Mouse (Mus musculus) midbrain, embryonic 16.5 days (tissue): ENCODE results near the gene Kalrn. TPM values are rescaled to one million over a fixed set of nuclear protein-coding genes. Genes with fewer than 3 reads are reported as not detected.

Source experiments
- ATAC-seq: fragments of 200-750 bp; cut with Nextera tagmentation; 2 replicates; pipeline ENCODE4 v1.8.0; 2017; ENCODE audit warnings: moderate TSS enrichment
- H3K27ac ChIP-seq: fragments of 300-500 bp; sonication (generic); 2 replicates; pipeline ENCODE4 v1.5.1; 2014; ENCODE audit warnings: mild to moderate bottlenecking, low read length, mixed read lengths
- H3K27me3 ChIP-seq: fragments of 300-500 bp; sonication (generic); 2 replicates; pipeline ENCODE4 v1.6.1; 2014; ENCODE audit warnings: low read depth, low read length, mixed read lengths; ENCODE audit not compliant: control insufficient read depth, insufficient read depth
- H3K36me3 ChIP-seq: fragments of 300-500 bp; sonication (generic); 2 replicates; pipeline ENCODE4 v1.6.1; 2014; ENCODE audit warnings: mild to moderate bottlenecking, low read length, moderate library complexity, mixed read lengths; ENCODE audit not compliant: control insufficient read depth, insufficient read depth
- H3K4me1 ChIP-seq: fragments of 300-500 bp; sonication (generic); 2 replicates; pipeline ENCODE4 v1.6.1; 2014; ENCODE audit warnings: mild to moderate bottlenecking, low read length, mixed read lengths; ENCODE audit not compliant: control insufficient read depth, insufficient read depth
- H3K4me2 ChIP-seq: fragments of 300-500 bp; sonication (generic); 2 replicates; pipeline ENCODE4 v1.6.1; 2014; ENCODE audit warnings: mild to moderate bottlenecking, low read length, mixed read lengths
- H3K4me3 ChIP-seq: fragments of 300-500 bp; sonication (generic); 2 replicates; pipeline ENCODE4 v1.5.1; 2014; ENCODE audit warnings: low read depth, mild to moderate bottlenecking, low read length, moderate library complexity, mixed read lengths
- H3K9ac ChIP-seq: fragments of 300-500 bp; sonication (generic); 2 replicates; pipeline ENCODE4 v1.6.1; 2014; ENCODE audit warnings: low read depth, low read length, mixed read lengths
- H3K9me3 ChIP-seq: fragments of 300-500 bp; sonication (generic); replicated peaks from 2 replicates; pipeline ENCODE4 v1.6.1; 2014; ENCODE audit warnings: mild to moderate bottlenecking, low read length, mixed read lengths; ENCODE audit not compliant: control insufficient read depth, poor library complexity, severe bottlenecking
- WGBS: fragments of 180-500 bp; shearing (Covaris S2); extraction: QIAGEN DNeasy Blood & Tissue Kit; methylation state at CpG from one replicate; pipeline ENCODE4 v1.1.7; 2014; 5-methylcytosine and 5-hydroxymethylcytosine counted together
- polyA plus RNA-seq: library from polyadenylated mRNA; unstranded; fragments of >200 nt; fragmentation: Nextera tagmentation; extraction: Ambion mirVana; gene quantifications from 2 replicates; pipeline ENCODE4 v1.2.1, GENCODE M21; 2015

Kalrn gene
- polyA plus RNA-seq, 1 experiment from 2014 or later, result 31.3 TPM

GRCm38 (mm10) chr16:34047006-34047360 lies 526.3 kb downstream of the Kalrn start:
- 79% methylated on average over 4 of the region's 4 CpGs for WGBS
- H3K27me3 ChIP-seq, result no peaks in the 10 kb centered on the region
- H3K27ac ChIP-seq, result no peak overlapping the region
- no peak overlapping the region for H3K4me2 ChIP-seq
- no peaks in the 10 kb centered on the region for H3K4me1 ChIP-seq
- no peaks in the 10 kb centered on the region for H3K9me3 ChIP-seq
- ATAC-seq, result no peak
- H3K9ac ChIP-seq, result no peak overlapping the region
- no peak overlapping the region for H3K4me3 ChIP-seq
- peaks cover 14% of the 10 kb centered on the region for H3K36me3 ChIP-seq

DNA sequence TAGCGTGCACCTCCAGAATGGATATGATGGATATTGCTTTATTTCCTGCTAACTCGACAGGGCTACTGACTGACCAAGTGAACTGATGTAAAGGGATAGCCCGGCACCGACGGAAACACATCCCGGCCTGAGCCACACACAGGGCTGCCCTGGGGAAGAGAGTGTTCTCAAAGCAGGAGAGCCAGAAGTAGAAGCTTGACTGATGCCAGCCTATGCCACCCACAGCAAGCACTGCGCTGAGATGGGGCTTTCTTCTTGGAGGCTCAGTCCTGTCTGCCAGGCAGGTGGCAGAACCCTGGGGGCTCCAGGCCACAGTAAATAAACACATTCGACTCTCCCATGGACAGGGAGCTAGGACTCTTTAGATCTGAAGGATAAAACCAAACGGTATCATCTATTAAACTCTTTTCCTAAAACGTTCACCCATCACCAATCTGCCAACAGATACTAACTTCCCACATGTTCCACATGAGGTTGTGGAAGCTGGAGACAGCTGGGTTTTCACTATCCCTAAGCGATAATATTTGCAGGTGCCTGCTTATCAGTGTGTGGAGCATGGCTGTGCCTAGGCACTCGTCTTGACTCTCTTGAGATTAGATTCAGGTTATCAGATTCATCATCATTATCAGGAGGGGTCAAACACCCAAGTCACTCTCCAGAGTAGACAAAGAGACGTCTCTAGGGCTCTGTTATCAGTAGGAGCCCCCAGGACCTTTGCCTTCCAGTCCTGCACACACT lies 526.9 kb downstream of the Kalrn start:
- Histone ChIP-seq H3K4me3 (no peak overlapping the region), H3K9me3 (no peaks in the 10 kb centered on the region), H3K4me1 (no peaks in the 10 kb centered on the region), H3K9ac (no peak overlapping the region), H3K27me3 (no peaks in the 10 kb centered on the region), H3K4me2 (no peak overlapping the region), H3K36me3 (peaks cover 14% of the 10 kb centered on the region), H3K27ac (no peak overlapping the region)
- no peak for ATAC-seq
- WGBS, result 88% methylated on average over 13 of the region's 13 CpGs

DNA sequence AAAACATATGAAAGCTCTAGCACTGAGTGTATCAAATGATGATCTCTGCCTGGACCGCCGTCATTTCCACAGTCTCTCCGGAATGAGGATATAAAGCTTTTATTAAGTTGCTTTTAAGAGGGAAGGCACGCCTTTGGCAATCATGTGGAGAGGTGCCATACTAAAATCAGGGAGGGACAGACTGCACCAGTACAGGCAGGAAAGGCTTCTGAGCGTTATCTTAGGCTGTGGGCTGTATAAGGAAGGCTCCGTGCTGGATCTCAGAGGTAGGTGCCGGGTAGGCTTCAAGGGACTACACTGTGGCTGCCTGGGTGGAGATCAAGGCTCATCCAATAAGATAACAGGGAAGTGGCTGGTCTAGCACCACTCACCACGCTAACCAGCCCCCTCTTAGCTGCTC lies 528.8 kb downstream of the Kalrn start:
- Histone ChIP-seq H3K36me3 (peaks cover 13% of the 10 kb centered on the region; the same call in 1 of the 2 replicates), H3K27ac (no peak overlapping the region), H3K4me2 (no peak overlapping the region), H3K4me1 (no peaks in the 10 kb centered on the region), H3K9ac (no peak overlapping the region), H3K27me3 (no peaks in the 10 kb centered on the region), H3K9me3 (no peaks in the 10 kb centered on the region), H3K4me3 (no peak overlapping the region)
- 95% methylated on average over 8 of the region's 8 CpGs for WGBS
- no peak for ATAC-seq

- Histone ChIP-seq H3K4me2 (no peak overlapping the region), H3K4me3 (no peak overlapping the region), H3K9ac (no peak overlapping the region), H3K27ac (no peak overlapping the region), H3K27me3 (no peaks in the 10 kb centered on the region), H3K36me3 (peaks cover 21% of the 10 kb centered on the region), H3K4me1 (no peaks in the 10 kb centered on the region), H3K9me3 (no peaks in the 10 kb centered on the region)
- ATAC-seq, result no peak
- 89% methylated on average over 6 of the region's 6 CpGs for WGBS
Observed at GRCm38 (mm10) chr16:34043048-34043795, 530.1 kb downstream of the Kalrn start.

- Histone ChIP-seq H3K4me2 (no peak overlapping the region), H3K4me1 (no peaks in the 10 kb centered on the region), H3K27ac (no peak overlapping the region), H3K27me3 (no peaks in the 10 kb centered on the region), H3K4me3 (no peak overlapping the region), H3K9me3 (no peaks in the 10 kb centered on the region), H3K36me3 (peaks cover 27% of the 10 kb centered on the region), H3K9ac (no peak overlapping the region)
- WGBS, result 91% methylated on average over 4 of the region's 4 CpGs
- ATAC-seq, result no peak
Observed at GRCm38 (mm10) chr16:34042586-34042985, 530.7 kb downstream of the Kalrn start.

GRCm38 (mm10) chr16:34040276-34040675 lies 533.1 kb downstream of the Kalrn start:
- H3K4me2 ChIP-seq, result no peak overlapping the region
- H3K27ac ChIP-seq, result no peak overlapping the region
- H3K4me1 ChIP-seq, result no peaks in the 10 kb centered on the region
- whole genome bisulfite sequencing, result 81% methylated on average over 6 of the region's 6 CpGs
- H3K36me3 ChIP-seq, result peaks cover 29% of the 10 kb centered on the region
- no peaks in the 10 kb centered on the region for H3K27me3 ChIP-seq
- no peak overlapping the region for H3K4me3 ChIP-seq
- no peak for ATAC-seq
- H3K9me3 ChIP-seq, result no peaks in the 10 kb centered on the region
- no peak overlapping the region for H3K9ac ChIP-seq

DNA sequence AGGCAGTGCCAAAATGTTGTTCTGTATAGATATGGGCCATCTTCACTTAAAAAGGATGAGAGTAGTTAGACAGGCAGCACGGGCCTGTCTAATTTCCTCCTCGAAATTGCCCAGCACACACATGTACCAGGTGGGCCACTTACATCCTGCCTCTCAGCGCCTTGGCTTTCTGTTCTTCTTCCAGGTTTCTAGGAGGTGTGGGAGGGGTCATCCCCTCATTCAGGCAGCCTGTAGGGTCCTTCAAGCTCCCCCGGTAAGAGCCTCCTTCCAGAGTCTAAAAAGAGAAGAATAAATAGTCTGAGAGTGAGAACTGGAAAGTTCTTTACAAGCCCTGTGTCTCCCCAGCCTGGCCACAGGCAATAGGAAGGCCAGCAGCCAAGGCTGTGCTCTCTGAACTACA lies 533.6 kb downstream of the Kalrn start:
- H3K9me3 ChIP-seq, result no peaks in the 10 kb centered on the region
- no peak for ATAC-seq
- no peak overlapping the region for H3K27ac ChIP-seq
- H3K4me1 ChIP-seq, result no peaks in the 10 kb centered on the region
- H3K4me3 ChIP-seq, result no peak overlapping the region
- no peak overlapping the region for H3K4me2 ChIP-seq
- peaks cover 31% of the 10 kb centered on the region for H3K36me3 ChIP-seq
- WGBS, result 80% methylated on average over 4 of the region's 4 CpGs
- no peak overlapping the region for H3K9ac ChIP-seq
- H3K27me3 ChIP-seq, result no peaks in the 10 kb centered on the region

DNA sequence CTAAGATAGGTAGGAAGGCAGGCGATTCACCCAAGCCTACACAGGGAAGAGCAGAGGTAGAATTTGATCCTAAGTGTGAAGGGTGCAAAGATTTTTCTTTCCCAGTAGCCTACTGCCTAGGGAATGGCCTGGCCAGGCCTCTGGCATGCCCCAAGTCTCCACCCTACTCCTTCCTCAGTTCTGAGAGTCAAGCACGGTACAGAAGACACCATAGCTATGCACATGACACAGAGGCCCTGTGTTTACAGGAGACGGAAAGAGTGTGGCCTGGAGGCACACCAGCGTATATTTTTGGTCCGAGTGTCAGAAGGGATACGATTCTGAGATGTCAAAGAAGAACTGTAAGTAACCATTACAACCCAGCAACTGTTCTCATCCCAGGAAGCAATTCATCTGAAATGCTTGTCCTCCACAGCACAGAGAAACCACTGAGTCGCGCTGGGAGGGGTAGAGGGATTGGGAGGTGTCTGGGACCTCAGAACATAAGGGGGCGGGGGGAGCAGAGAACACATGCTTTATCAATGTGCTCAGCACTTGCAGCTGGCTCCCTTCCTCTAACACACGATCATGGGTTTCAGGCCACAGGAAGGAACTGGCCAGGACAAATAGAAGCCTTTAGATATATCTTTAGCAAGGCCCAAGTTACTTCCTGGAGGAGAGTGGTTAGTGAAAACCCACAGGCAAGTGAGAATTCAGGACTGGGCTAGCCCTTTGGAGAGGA lies 536.8 kb downstream of the Kalrn start:
- peaks cover 38% of the 10 kb centered on the region for H3K36me3 ChIP-seq
- no peak overlapping the region for H3K9ac ChIP-seq
- no peak overlapping the region for H3K4me2 ChIP-seq
- no peaks in the 10 kb centered on the region for H3K4me1 ChIP-seq
- 88% methylated on average over 10 of the region's 10 CpGs for WGBS
- no peaks in the 10 kb centered on the region for H3K27me3 ChIP-seq
- no peak overlapping the region for H3K27ac ChIP-seq
- H3K4me3 ChIP-seq, result no peak overlapping the region
- H3K9me3 ChIP-seq, result no peaks in the 10 kb centered on the region
- ATAC-seq, result no peak

DNA sequence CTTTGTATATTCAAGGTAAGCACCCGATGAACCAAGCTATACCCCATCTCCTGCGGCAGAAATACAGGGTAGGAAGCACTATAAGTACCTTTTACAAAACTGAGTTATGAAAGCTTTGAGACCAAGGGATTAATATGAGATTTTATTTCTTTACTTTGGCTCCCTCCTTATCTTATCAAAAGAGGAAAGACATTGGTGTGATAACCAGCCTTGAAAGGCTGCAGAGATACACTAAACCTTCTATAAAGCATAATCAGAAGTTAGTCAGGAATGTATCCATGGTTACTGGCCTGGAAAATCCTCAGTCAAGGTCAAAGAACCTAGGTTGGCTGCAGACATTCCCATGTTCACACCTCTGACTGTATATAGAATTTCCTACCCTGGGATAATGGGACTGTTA lies 537.6 kb downstream of the Kalrn start:
- Histone ChIP-seq H3K27ac (no peak overlapping the region), H3K27me3 (no peaks in the 10 kb centered on the region), H3K4me3 (no peak overlapping the region), H3K9me3 (no peaks in the 10 kb centered on the region), H3K4me2 (no peak overlapping the region), H3K4me1 (no peaks in the 10 kb centered on the region), H3K9ac (no peak overlapping the region), H3K36me3 (peaks cover 43% of the 10 kb centered on the region)
- ATAC-seq, result no peak
- 94% methylated on average over 2 of the region's 2 CpGs for WGBS
